Mouse (Mus musculus) embryonic facial prominence, embryonic 15.5 days (tissue): ENCODE results near the gene Nkapl. TPM values are rescaled to one million over a fixed set of nuclear protein-coding genes. Genes with fewer than 3 reads are reported as not detected.

Source experiments
- ATAC-seq: fragments of 200-750 bp; cut with Nextera tagmentation; 2 replicates; pipeline ENCODE4 v1.8.0; 2017; ENCODE audit warnings: low read depth, moderate TSS enrichment; ENCODE audit not compliant: insufficient number of reproducible peaks, low FRiP score, low TSS enrichment
- H3K27ac ChIP-seq: fragments of 300-500 bp; sonication (generic); replicated peaks from 2 replicates; pipeline ENCODE4 v1.5.1; 2015; ENCODE audit warnings: mild to moderate bottlenecking, inconsistent platforms
- H3K27me3 ChIP-seq: fragments of 300-500 bp; sonication (generic); 2 replicates; pipeline ENCODE4 v1.6.1; 2015; ENCODE audit warnings: inconsistent platforms
- H3K36me3 ChIP-seq: fragments of 300-500 bp; sonication (generic); 2 replicates; pipeline ENCODE4 v1.6.1; 2015; ENCODE audit warnings: mild to moderate bottlenecking, inconsistent platforms
- H3K4me1 ChIP-seq: fragments of 300-500 bp; sonication (generic); 2 replicates; pipeline ENCODE4 v1.6.1; 2015; ENCODE audit warnings: inconsistent platforms
- H3K4me2 ChIP-seq: fragments of 300-500 bp; sonication (generic); replicated peaks from 2 replicates; pipeline ENCODE4 v1.6.1; 2015; ENCODE audit warnings: mild to moderate bottlenecking, inconsistent platforms
- H3K4me3 ChIP-seq: fragments of 300-500 bp; sonication (generic); replicated peaks from 2 replicates; pipeline ENCODE4 v1.5.1; 2015; ENCODE audit warnings: mild to moderate bottlenecking, inconsistent platforms
- H3K9ac ChIP-seq: fragments of 300-500 bp; sonication (generic); 2 replicates; pipeline ENCODE4 v1.6.1; 2015; ENCODE audit warnings: inconsistent platforms
- H3K9me3 ChIP-seq: fragments of 300-500 bp; sonication (generic); replicated peaks from 2 replicates; pipeline ENCODE4 v1.6.1; 2016; ENCODE audit warnings: inconsistent platforms
- WGBS: fragments of 180-500 bp; shearing (Covaris S2); methylation state at CpG from one replicate; pipeline ENCODE4 v1.1.7; 2015; 5-methylcytosine and 5-hydroxymethylcytosine counted together
- microRNA counts: library from miRNA; unstranded; fragments of <30 nt; microRNA quantifications from one replicate; lab custom pipeline; 2016
- microRNA-seq: library from miRNA; unstranded; fragments of <30 nt; microRNA quantifications from one replicate; pipeline ENCODE4, GENCODE M21; 2016; ENCODE audit warnings: borderline number of aligned reads
- polyA plus RNA-seq: library from polyadenylated mRNA; unstranded; fragments of >200 nt; fragmentation: Nextera tagmentation; extraction: Ambion mirVana; gene quantifications from 2 replicates; pipeline ENCODE4 v1.2.1, GENCODE M21; 2015

Nkapl gene
- polyA plus RNA-seq, 1 experiment from 2014 or later: 2.3 TPM

DNA sequence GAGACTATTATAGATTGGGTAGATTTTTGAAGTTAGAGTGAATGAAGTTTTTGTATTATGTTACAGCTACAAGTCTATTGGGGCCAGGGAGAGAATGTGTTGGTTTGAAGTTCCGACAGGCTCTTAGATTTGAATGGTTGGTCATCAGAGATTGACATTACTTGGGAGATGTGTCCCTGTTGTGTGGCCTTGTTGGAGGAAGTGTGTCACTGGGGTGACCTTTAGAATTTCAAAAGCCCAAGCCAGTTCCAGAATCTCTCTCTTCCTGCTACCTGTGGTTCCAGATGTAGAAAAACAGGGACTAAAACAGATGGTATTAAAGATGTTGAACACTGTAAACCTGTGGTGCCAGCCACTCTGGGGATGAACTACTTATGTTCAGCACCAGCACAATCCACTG lies 40.7 kb downstream of the Nkapl start:
- ATAC-seq: no peak
- Histone ChIP-seq H3K4me2 (no peak overlapping the region), H3K9ac (no peak overlapping the region), H3K4me1 (no peaks in the 10 kb centered on the region), H3K27ac (no peak overlapping the region), H3K4me3 (no peak overlapping the region), H3K27me3 (no peaks in the 10 kb centered on the region), H3K9me3 (no peaks in the 10 kb centered on the region), H3K36me3 (no peaks in the 10 kb centered on the region)
- WGBS: 100% methylated on average over 1 of the region's 1 CpGs

DNA sequence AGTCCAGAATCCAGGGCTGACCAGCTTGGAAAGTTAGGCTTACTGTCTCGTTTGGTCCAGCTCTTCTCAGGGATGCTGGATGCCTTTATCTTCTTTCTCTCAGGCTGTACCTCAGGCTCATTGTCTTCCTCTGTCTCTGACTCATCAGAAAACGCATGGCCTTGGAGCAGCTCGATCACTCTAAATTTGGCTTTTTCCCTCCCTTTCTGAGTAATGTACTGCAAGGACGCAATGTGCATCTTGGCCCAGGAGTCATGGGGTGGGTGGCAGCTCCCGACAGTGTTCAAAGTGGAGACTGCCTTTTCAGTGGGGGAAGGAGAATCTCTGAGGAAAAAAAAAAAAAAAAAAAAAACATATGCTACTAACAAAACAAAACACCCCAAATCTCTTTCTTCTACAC lies 45.0 kb downstream of the Nkapl start:
- WGBS: 68% methylated on average over 5 of the region's 5 CpGs
- Histone ChIP-seq H3K27ac (no peak overlapping the region), H3K36me3 (no peaks in the 10 kb centered on the region), H3K27me3 (no peaks in the 10 kb centered on the region), H3K9me3 (no peaks in the 10 kb centered on the region), H3K9ac (no peak overlapping the region), H3K4me1 (0 out of 2 replicates have a peak, but pooled peaks cover 4% of the 10 kb centered on the region), H3K4me2 (no peak overlapping the region), H3K4me3 (no peak overlapping the region)
- no peak for ATAC-seq

DNA sequence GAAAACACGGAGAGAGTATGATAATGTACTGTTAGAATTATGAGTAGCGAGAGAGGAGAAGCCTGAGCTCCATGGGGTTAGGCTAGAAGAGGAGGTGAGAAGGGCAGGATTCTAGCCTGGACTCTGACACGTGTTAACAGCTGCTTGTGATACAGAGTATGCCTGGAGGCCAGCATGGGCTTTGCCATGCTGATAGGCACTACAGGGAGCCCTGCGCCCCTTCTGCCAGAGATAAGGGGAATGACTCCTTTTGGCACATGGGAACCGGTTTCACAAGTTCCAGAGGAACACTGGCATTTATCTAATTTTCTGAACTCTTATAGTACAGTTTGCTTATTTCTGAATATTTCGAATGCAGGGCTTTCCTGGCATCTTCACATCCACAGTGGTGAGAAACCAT lies 49.4 kb downstream of the Nkapl start:
- no peak overlapping the region for H3K9ac ChIP-seq
- no peaks in the 10 kb centered on the region for H3K27me3 ChIP-seq
- 48% methylated on average over 6 of the region's 6 CpGs for WGBS
- no peaks in the 10 kb centered on the region for H3K9me3 ChIP-seq
- ATAC-seq: no peak
- H3K36me3 ChIP-seq: no peaks in the 10 kb centered on the region
- no peak overlapping the region for H3K27ac ChIP-seq
- H3K4me2 ChIP-seq: no peak overlapping the region
- no peak overlapping the region for H3K4me3 ChIP-seq
- H3K4me1 ChIP-seq: 0 out of 2 replicates have a peak, but pooled peaks cover 4% of the 10 kb centered on the region

DNA sequence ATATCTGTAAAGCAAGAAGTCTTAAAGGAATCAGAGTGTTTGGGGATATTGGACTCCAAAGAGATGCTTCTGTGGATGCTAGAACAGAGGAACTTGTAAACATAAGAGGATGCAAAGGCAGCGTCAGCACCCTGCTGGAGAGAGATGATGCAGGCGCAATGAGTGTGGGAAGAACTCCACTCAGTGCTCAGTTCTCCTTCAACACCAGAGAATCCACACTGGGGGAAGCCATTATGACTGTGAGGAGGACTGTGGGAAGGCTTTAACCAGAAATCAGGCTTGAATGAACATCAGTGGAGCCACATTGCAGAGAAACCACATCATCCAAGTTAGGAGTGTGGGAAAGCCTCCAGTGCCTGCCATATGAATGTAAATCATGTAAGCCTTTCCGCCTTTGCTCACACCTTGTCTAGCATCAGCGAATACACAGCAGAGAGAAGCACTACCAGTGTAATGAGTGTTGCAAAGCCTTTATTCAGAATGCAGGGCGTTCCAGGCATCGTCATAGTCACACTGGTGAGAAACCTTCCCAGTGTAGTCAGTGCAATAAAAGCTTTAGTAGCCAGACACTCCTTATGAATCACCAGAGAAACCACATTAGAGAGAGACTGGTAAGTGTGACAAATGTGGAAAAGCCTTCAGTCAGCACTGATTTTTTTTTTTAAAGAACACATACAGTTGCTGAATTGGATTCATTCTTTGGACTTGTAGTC lies 50.9 kb downstream of the Nkapl start:
- no peak overlapping the region for H3K27ac ChIP-seq
- H3K36me3 ChIP-seq: no peaks in the 10 kb centered on the region
- no peaks in the 10 kb centered on the region for H3K27me3 ChIP-seq
- WGBS: 66% methylated on average over 6 of the region's 6 CpGs
- no peaks in the 10 kb centered on the region for H3K9me3 ChIP-seq
- no peak overlapping the region for H3K4me2 ChIP-seq
- H3K4me3 ChIP-seq: no peak overlapping the region
- 0 out of 2 replicates have a peak, but pooled peaks cover 4% of the 10 kb centered on the region for H3K4me1 ChIP-seq
- no peak for ATAC-seq
- no peak overlapping the region for H3K9ac ChIP-seq

MicroRNAs within 50 kb of the gene (microRNA counts, 519-probe panel; counts per million panel counts)
- 2,868 counts per million, percentile 68 among the panel's probes with 10 or more counts for microRNA mmu-miR-1896 (lab: Ali Mortazavi, UCI)

Small RNAs within 50 kb of the gene (microRNA-seq; reads per million reads assigned to microRNA genes)
- not detected for gene Mir1896

Other genes with a start within 250 kb of the Nkapl start
- gene Gpx5, start 175.8 kb downstream of the Nkapl start, polyA plus RNA-seq: not detected in 2 replicates
- not detected in 2 replicates for gene Gpx6, start 156.4 kb downstream of the Nkapl start, polyA plus RNA-seq
- not detected in 2 replicates for gene Olfr1367, start 121.6 kb downstream of the Nkapl start, polyA plus RNA-seq
- 10.9 and 11.3 TPM in 2 replicates for gene Zscan12, start 105.7 kb downstream of the Nkapl start, polyA plus RNA-seq
- 83.5 and 86.6 TPM in 2 replicates for gene Zkscan3, start 65.8 kb downstream of the Nkapl start, polyA plus RNA-seq
- 3.0 and 3.4 TPM in 2 replicates for gene Pgbd1, start 27.5 kb downstream of the Nkapl start, polyA plus RNA-seq
- 27.5 and 33.6 TPM in 2 replicates for gene Zscan26, start 14.8 kb downstream of the Nkapl start, polyA plus RNA-seq
- 3.7 and 4.3 TPM in 2 replicates for gene Zkscan4, start 10.4 kb upstream of the Nkapl start, polyA plus RNA-seq
- 1.8 TPM in 1 of 2 replicates, not detected in the other for gene Gm10065, start 10.9 kb upstream of the Nkapl start, polyA plus RNA-seq
- 0.37 and 1.6 TPM in 2 replicates for gene AK157302, start 26.7 kb upstream of the Nkapl start, polyA plus RNA-seq
- gene Gm11273, start 32.9 kb upstream of the Nkapl start, polyA plus RNA-seq: 5.6 and 18.4 TPM in 2 replicates
- gene Zkscan8, start 62.6 kb upstream of the Nkapl start, polyA plus RNA-seq: 5.6 and 6.6 TPM in 2 replicates
- 0.17 and 0.22 TPM in 2 replicates for gene Olfr1366, start 74.3 kb upstream of the Nkapl start, polyA plus RNA-seq
- gene Olfr1535, start 91.4 kb upstream of the Nkapl start, polyA plus RNA-seq: 0.07 and 0.19 TPM in 2 replicates
- gene Olfr1364, start 113.2 kb upstream of the Nkapl start, polyA plus RNA-seq: 0.11 TPM in 1 of 2 replicates, not detected in the other
- gene Olfr1362, start 145.5 kb upstream of the Nkapl start, polyA plus RNA-seq: 0.13 TPM in 1 of 2 replicates, not detected in the other
- not detected in 2 replicates for gene Olfr11, start 174.0 kb upstream of the Nkapl start, polyA plus RNA-seq
- gene Olfr1361, start 194.9 kb upstream of the Nkapl start, polyA plus RNA-seq: 0.48 and 0.68 TPM in 2 replicates
- gene Olfr1360, start 208.9 kb upstream of the Nkapl start, polyA plus RNA-seq: not detected in 2 replicates
- 0.05 and 0.27 TPM in 2 replicates for gene Olfr1359, start 229.6 kb upstream of the Nkapl start, polyA plus RNA-seq
- 0.60 and 2.0 TPM in 2 replicates for gene Hist1h2bl, start 247.6 kb upstream of the Nkapl start, polyA plus RNA-seq
- 6.9 and 13.7 TPM in 2 replicates for gene Hist1h2ai, start 247.9 kb upstream of the Nkapl start, polyA plus RNA-seq
- 6.6 and 7.1 TPM in 2 replicates for gene Hist1h3h, start 249.2 kb upstream of the Nkapl start, polyA plus RNA-seq